Mouse (Mus musculus) kidney, embryonic 15.5 days (tissue): ENCODE results near the gene Amdhd1. TPM values are rescaled to one million over a fixed set of nuclear protein-coding genes. Genes with fewer than 3 reads are reported as not detected.

Experiments
- ATAC-seq: fragments of 200-750 bp; cut with Nextera tagmentation; replicated peaks from 2 replicates; pipeline ENCODE4 v1.8.0; 2017; ENCODE audit warnings: moderate TSS enrichment; ENCODE audit not compliant: low FRiP score
- H3K27ac ChIP-seq: fragments of 300-500 bp; sonication (generic); 2 replicates; pipeline ENCODE4 v1.5.1; 2015; ENCODE audit warnings: mild to moderate bottlenecking, inconsistent platforms
- H3K27me3 ChIP-seq: fragments of 300-500 bp; sonication (generic); 2 replicates; pipeline ENCODE4 v1.6.1; 2015; ENCODE audit warnings: inconsistent platforms
- H3K36me3 ChIP-seq: fragments of 300-500 bp; sonication (generic); 2 replicates; pipeline ENCODE4 v1.6.1; 2015; ENCODE audit warnings: inconsistent platforms
- H3K4me1 ChIP-seq: fragments of 300-500 bp; sonication (generic); 2 replicates; pipeline ENCODE4 v1.6.1; 2015; ENCODE audit warnings: inconsistent platforms
- H3K4me2 ChIP-seq: fragments of 300-500 bp; sonication (generic); 2 replicates; pipeline ENCODE4 v1.6.1; 2015; ENCODE audit warnings: moderate library complexity, mild to moderate bottlenecking, inconsistent platforms
- H3K4me3 ChIP-seq: fragments of 300-500 bp; sonication (generic); replicated peaks from 2 replicates; pipeline ENCODE4 v1.5.1; 2015; ENCODE audit warnings: mild to moderate bottlenecking, inconsistent platforms
- H3K9ac ChIP-seq: fragments of 300-500 bp; sonication (generic); 2 replicates; pipeline ENCODE4 v1.6.1; 2015; ENCODE audit warnings: mild to moderate bottlenecking, inconsistent platforms
- H3K9me3 ChIP-seq: fragments of 300-500 bp; sonication (generic); replicated peaks from 2 replicates; pipeline ENCODE4 v1.6.1; 2016; ENCODE audit warnings: inconsistent platforms
- WGBS: fragments of 180-500 bp; shearing (Covaris S2); methylation state at CpG from one replicate; pipeline ENCODE4 v1.1.7; 2015; ENCODE audit warnings: mixed read lengths; 5-methylcytosine and 5-hydroxymethylcytosine counted together
- polyA plus RNA-seq: library from polyadenylated mRNA; unstranded; fragments of >200 nt; fragmentation: Nextera tagmentation; extraction: Ambion mirVana; gene quantifications from 2 replicates; pipeline ENCODE4 v1.2.1, GENCODE M21; 2015

The Amdhd1 gene
- polyA plus RNA-seq, 1 experiment from 2014 or later = 1.1 TPM

DNA sequence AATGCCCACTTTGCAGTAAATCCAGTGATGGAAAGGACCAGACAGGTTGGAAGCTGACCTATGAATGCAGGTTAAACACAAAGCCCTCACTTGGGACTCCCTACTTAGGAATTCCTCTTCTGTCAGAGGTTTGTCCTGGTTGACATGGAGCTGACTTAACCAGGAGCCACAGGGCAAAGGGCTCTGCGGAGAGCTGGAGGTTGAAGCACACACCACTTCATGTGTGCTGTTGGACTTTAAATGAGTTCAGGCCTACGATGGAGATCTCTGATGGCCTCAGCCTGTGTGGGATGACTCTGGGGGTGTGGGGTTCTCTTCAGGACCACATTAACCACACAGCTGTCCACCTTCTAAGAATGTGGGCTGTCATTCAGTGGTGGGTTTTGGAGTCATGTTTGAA, 1.5 kb downstream of the Amdhd1 start:
- 61% methylated on average over 2 of the region's 2 CpGs for WGBS
- Histone ChIP-seq H3K4me3 (no peak overlapping the region), H3K9me3 (no peaks in the 10 kb centered on the region), H3K4me1 (peaks cover 23% of the 10 kb centered on the region), H3K9ac (no peak overlapping the region), H3K36me3 (no peaks in the 10 kb centered on the region), H3K27ac (0 out of 2 replicates have a peak overlapping the region, but pooled peaks have one; percentile 32), H3K27me3 (peaks cover 27% of the 10 kb centered on the region), H3K4me2 (no peak overlapping the region)
- ATAC-seq = no peak

DNA sequence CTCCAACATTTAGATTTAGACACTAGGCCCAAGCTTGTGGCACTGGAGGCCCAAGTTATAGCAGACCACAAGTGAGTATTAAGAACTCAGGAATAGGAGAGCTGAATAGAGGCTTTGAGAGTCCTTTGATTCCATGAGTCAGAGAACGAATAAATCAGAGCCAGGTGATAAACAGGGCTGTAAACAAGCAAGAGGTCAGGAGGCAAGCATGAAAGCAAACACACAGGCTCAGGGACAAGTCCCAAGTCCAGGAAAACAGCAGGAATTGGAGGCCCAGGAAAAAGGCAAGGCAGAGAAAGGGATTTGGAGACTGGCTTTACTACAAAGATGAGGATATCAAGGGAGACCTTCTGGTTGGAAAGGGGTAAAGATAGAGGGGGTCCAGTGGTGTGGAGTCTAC, 14.5 kb downstream of the Amdhd1 start:
- 75% methylated on average over 1 of the region's 1 CpGs for WGBS
- Histone ChIP-seq H3K9me3 (no peaks in the 10 kb centered on the region), H3K9ac (no peak overlapping the region), H3K27ac (no peak overlapping the region), H3K36me3 (no peaks in the 10 kb centered on the region), H3K27me3 (no peaks in the 10 kb centered on the region), H3K4me2 (no peak overlapping the region), H3K4me3 (no peak overlapping the region), H3K4me1 (no peaks in the 10 kb centered on the region)
- ATAC-seq = no peak

DNA sequence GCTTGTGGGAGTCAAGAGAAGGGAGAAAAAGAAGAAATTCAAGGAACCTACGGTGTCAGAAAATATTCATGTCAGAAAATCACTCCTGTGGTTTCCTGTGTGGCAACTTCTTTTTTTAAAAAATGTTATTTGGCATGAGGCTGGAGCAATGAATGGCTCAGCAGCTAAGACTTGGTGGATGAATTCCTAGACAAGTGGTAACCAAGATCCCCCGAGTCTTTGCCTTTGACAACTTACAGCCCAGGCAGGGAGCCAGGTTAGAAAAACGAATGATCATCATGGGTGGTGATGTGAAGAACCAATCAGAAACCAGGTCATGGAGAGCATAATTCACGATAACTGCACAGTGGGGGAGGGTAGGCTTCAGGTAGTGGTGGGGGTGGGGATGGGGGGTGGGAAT, 18.8 kb downstream of the Amdhd1 start:
- H3K4me1 ChIP-seq = no peaks in the 10 kb centered on the region
- H3K9me3 ChIP-seq = no peaks in the 10 kb centered on the region
- H3K27me3 ChIP-seq = no peaks in the 10 kb centered on the region
- no peak overlapping the region for H3K4me3 ChIP-seq
- no peak for ATAC-seq
- 70% methylated on average over 4 of the region's 4 CpGs for WGBS
- no peak overlapping the region for H3K9ac ChIP-seq
- H3K4me2 ChIP-seq = no peak overlapping the region
- no peaks in the 10 kb centered on the region for H3K36me3 ChIP-seq
- no peak overlapping the region for H3K27ac ChIP-seq

DNA sequence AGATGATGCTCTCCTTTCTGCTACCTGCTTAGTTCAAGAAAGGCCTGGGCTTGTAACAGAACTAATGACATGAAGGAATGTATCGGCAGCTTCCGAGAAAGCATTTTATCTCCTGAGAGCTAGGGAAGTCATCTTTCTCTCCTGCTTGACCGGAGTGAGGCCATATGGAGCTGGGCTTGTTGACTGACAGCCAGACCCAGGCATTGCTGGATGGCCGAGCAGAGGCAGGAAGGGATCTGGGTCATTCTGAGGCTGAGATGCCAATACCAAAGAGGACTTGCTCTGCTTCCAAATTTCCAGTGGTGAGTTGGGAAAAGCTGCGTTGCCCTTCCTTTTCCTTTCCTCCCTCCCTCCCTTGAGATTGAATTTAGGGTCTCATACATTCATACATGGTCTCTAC, 20.1 kb downstream of the Amdhd1 start:
- no peaks in the 10 kb centered on the region for H3K36me3 ChIP-seq
- 79% methylated on average over 5 of the region's 5 CpGs for WGBS
- no peaks in the 10 kb centered on the region for H3K9me3 ChIP-seq
- no peak overlapping the region for H3K9ac ChIP-seq
- H3K4me2 ChIP-seq = no peak overlapping the region
- no peaks in the 10 kb centered on the region for H3K4me1 ChIP-seq
- no peak for ATAC-seq
- H3K27ac ChIP-seq = no peak overlapping the region
- no peaks in the 10 kb centered on the region for H3K27me3 ChIP-seq
- H3K4me3 ChIP-seq = no peak overlapping the region

DNA sequence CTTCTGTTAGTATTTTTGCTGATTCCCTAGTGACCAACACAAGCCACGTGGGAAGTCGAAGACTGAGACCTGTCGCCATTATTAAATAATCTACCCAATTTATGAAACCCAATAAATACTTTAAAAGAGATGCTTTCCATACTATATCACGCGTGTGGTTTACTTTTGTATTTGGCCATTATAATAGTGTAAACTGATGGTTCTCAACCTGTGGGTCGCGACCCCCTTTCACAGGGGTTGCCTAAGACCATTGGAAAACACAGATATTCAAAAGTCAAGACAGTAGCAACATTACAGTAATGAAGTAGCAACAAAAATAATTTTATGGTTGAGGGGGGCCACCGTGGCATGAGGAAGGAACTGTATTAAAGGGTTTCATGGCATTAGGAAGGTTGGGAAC, 20.7 kb downstream of the Amdhd1 start:
- no peak overlapping the region for H3K27ac ChIP-seq
- ATAC-seq = no peak
- no peak overlapping the region for H3K4me2 ChIP-seq
- H3K4me3 ChIP-seq = no peak overlapping the region
- no peaks in the 10 kb centered on the region for H3K36me3 ChIP-seq
- H3K4me1 ChIP-seq = no peaks in the 10 kb centered on the region
- no peak overlapping the region for H3K9ac ChIP-seq
- H3K9me3 ChIP-seq = no peaks in the 10 kb centered on the region
- WGBS = 93% methylated on average over 8 of the region's 8 CpGs
- H3K27me3 ChIP-seq = no peaks in the 10 kb centered on the region

DNA sequence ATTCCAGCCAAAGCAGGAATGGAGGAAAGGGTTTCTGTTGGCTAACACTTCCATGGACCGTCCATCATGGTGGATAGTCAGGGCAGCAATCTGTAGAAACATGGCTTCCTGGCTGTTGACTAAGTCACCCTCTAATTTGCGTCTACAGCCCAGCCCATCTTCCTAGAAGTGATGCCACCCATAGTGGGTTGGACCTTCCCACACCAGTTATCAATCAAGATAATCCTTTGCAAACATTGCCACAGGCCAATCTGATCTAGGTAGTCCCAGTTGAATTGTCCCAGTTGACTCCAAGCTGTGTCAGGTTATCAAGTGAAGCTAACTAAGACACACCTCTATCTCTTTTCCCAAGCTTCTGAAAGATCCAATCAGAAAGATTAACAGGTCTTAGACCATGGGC, 21.2 kb downstream of the Amdhd1 start:
- no peak overlapping the region for H3K4me3 ChIP-seq
- H3K36me3 ChIP-seq = no peaks in the 10 kb centered on the region
- no peaks in the 10 kb centered on the region for H3K4me1 ChIP-seq
- no peak overlapping the region for H3K4me2 ChIP-seq
- no peak overlapping the region for H3K27ac ChIP-seq
- H3K9me3 ChIP-seq = no peaks in the 10 kb centered on the region
- no peaks in the 10 kb centered on the region for H3K27me3 ChIP-seq
- WGBS = 88% methylated on average over 2 of the region's 2 CpGs
- ATAC-seq = no peak
- H3K9ac ChIP-seq = no peak overlapping the region

DNA sequence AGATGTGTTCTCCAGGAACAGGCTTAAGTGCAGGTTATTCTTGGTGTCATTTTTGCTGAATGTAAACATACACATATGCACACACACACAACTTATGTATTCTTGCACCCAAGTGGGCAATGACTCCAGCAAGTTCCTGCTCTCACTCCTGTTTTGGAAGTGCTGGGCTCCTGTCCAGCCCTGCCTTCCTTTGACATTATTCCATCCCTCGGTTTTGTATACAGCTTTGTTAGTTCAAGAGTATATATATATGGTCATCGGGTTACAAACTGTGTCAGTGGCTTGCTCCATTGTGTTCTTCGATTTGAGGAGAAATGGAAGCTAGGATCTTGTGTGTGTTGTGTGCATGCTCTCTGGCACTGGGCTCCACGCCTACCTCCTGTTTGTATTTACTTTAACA, 21.6 kb downstream of the Amdhd1 start:
- H3K9me3 ChIP-seq = no peaks in the 10 kb centered on the region
- H3K4me1 ChIP-seq = no peaks in the 10 kb centered on the region
- no peak overlapping the region for H3K4me2 ChIP-seq
- no peak for ATAC-seq
- WGBS = 84% methylated on average over 4 of the region's 4 CpGs
- no peak overlapping the region for H3K9ac ChIP-seq
- no peak overlapping the region for H3K27ac ChIP-seq
- no peak overlapping the region for H3K4me3 ChIP-seq
- no peaks in the 10 kb centered on the region for H3K27me3 ChIP-seq
- no peaks in the 10 kb centered on the region for H3K36me3 ChIP-seq

DNA sequence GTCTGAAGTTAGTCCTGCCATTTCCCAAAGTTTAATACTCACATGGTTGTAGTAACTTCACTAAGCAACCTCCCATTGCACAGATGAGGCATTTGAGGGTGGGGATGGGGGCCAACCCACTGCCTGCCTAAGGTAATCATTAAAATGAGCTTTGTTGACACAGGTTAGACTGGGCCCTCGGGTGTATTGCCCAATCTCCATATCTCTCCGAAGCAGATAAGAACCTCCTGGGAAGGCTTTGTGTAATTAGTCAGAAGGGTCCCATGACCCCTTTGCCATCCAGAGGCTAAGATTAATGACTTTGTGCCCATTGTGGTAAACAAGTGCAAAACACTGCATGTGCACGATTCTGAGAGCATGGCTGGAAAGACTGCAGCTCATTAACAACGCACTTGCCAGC, 22.1 kb downstream of the Amdhd1 start:
- H3K4me3 ChIP-seq = no peak overlapping the region
- no peak for ATAC-seq
- H3K36me3 ChIP-seq = no peaks in the 10 kb centered on the region
- no peaks in the 10 kb centered on the region for H3K9me3 ChIP-seq
- no peaks in the 10 kb centered on the region for H3K27me3 ChIP-seq
- H3K9ac ChIP-seq = no peak overlapping the region
- H3K4me1 ChIP-seq = no peaks in the 10 kb centered on the region
- no peak overlapping the region for H3K4me2 ChIP-seq
- no peak overlapping the region for H3K27ac ChIP-seq
- WGBS = 67% methylated on average over 4 of the region's 4 CpGs

DNA sequence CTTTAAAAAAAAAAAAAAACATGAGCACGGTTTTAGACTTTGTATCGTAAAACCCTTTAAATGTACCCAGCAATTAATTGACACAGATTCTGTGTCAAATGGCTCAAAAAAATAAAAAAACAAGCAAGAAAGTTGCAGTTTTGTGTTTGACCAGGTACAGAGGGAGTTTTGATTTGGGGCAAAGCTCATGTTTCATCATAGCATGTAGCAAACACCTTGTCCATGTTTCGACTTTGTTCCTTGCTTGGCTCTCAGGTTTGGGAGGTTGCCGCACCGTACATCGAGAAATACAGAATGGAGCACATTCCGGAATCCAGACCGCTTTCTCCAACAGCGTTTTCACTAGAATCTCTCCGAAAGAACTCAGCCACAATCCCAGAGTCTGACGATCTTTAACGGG, 23.9 kb downstream of the Amdhd1 start:
- Histone ChIP-seq H3K4me2 (no peak overlapping the region), H3K27me3 (no peaks in the 10 kb centered on the region), H3K4me1 (no peaks in the 10 kb centered on the region), H3K4me3 (no peak overlapping the region), H3K36me3 (no peaks in the 10 kb centered on the region), H3K9me3 (no peaks in the 10 kb centered on the region), H3K27ac (no peak overlapping the region), H3K9ac (no peak overlapping the region)
- WGBS = 83% methylated on average over 12 of the region's 12 CpGs
- no peak for ATAC-seq

DNA sequence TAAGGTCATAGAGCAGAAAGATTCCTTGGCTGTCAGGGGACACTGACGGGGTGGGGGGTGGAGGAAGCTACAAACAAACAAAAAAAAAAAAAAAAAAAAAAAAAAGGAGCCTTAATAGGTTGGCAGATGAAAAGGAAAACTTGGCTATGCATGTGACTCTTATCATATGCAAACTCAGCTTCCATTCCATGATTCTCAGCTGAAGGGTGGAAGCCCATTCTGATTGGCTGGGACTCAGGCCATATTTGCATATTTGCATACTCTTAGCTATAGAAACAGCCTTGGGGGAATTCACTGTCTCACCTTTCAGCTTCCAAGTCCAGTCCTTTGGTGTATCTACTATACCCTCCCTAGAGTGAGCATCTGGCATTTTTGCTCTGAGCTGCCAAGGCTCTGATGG, 24.4 kb downstream of the Amdhd1 start:
- H3K27me3 ChIP-seq = no peaks in the 10 kb centered on the region
- H3K36me3 ChIP-seq = no peaks in the 10 kb centered on the region
- H3K4me1 ChIP-seq = no peaks in the 10 kb centered on the region
- no peak overlapping the region for H3K4me2 ChIP-seq
- no peaks in the 10 kb centered on the region for H3K9me3 ChIP-seq
- H3K4me3 ChIP-seq = no peak overlapping the region
- H3K27ac ChIP-seq = no peak overlapping the region
- WGBS = 18% methylated on average over 1 of the region's 1 CpGs
- H3K9ac ChIP-seq = no peak overlapping the region
- ATAC-seq = no peak

DNA sequence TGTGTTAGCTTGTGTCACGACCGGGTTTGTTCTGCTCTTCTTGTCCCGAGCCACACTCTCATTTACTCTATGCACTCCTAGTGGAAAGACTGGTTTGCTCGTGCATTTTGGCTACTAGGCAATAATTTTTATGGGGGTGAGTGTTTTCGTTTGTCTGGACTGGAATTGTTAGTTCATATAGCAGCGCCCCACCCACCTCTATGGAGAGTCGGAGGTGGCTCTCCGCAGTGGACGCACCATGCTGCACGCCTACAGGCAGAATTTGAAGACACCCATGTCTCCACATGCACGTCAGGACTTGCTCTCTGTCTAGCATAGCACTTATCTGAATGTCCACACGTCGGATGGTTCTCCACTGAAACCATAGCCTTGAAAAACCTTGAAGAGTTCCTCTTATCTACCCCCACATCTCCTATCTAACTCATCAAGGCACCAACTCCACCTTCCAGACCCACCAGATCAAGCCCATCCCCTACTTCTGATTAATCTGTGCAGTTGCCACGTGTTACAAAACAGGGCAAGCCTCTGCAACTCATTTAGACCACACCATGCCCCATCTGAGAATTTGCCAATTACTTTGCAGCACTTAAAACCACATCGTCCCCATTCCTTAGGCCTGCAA, 30.2 kb downstream of the Amdhd1 start:
- Histone ChIP-seq H3K36me3 (no peaks in the 10 kb centered on the region), H3K4me3 (no peak overlapping the region), H3K9ac (no peak overlapping the region), H3K27me3 (no peaks in the 10 kb centered on the region), H3K27ac (no peak overlapping the region), H3K4me1 (no peaks in the 10 kb centered on the region), H3K9me3 (no peaks in the 10 kb centered on the region), H3K4me2 (no peak overlapping the region)
- WGBS = 82% methylated on average over 15 of the region's 15 CpGs
- ATAC-seq = no peak

DNA sequence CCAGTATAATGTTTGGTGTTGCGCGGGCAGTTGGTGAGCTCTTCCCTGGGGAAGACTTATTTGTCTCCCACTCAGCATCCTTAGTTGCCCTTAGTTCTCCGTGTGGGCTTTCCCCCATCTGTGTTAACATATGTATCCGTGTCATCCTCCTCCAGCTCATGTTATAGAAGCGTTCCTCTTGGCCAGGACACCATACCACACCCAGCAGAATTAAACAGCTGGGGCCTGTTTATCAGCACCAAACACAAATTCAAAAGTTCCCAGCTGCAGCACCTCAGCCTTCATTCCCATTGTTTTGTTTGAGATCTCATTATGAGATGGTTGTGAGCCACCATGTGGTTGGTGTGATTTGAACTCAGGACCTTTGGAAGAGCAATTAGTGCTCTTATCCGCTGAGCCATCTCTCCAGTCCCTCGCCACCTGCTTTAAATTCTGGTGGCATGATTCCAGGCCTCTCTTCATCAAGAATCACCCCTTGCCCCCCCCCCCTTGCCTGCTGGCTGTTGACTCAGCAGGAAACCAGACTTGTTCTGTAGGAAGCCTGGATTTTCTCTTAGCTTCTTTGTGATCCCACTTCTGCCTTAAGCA, 31.4 kb downstream of the Amdhd1 start:
- no peak overlapping the region for H3K4me3 ChIP-seq
- H3K4me2 ChIP-seq = no peak overlapping the region
- H3K4me1 ChIP-seq = no peaks in the 10 kb centered on the region
- no peak overlapping the region for H3K9ac ChIP-seq
- H3K36me3 ChIP-seq = no peaks in the 10 kb centered on the region
- WGBS = 80% methylated on average over 7 of the region's 7 CpGs
- no peak for ATAC-seq
- H3K9me3 ChIP-seq = no peaks in the 10 kb centered on the region
- no peak overlapping the region for H3K27ac ChIP-seq
- H3K27me3 ChIP-seq = no peaks in the 10 kb centered on the region

DNA sequence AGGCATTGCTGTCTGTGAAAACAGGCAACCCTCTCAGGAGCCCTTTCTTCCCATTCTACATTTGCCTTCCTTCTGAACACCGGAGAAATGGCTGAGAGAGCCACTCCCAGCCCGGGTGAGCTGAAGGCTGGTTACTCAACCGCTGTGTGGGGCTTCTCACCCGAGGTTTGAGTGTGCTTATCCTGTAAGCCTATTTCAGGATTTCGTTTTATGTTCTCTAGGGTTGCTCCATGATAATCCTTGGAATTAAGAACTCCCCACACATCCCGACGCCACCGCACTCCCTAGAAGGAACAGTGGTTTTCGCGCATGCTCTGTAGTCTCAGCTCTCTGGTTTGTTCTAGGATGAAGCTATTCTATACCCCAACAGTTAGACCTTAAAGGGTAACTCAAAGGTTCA, 38.5 kb downstream of the Amdhd1 start:
- 72% methylated on average over 10 of the region's 10 CpGs for WGBS
- no peaks in the 10 kb centered on the region for H3K9me3 ChIP-seq
- H3K27me3 ChIP-seq = no peaks in the 10 kb centered on the region
- H3K27ac ChIP-seq = no peak overlapping the region
- H3K4me1 ChIP-seq = peaks cover 7% of the 10 kb centered on the region
- H3K4me2 ChIP-seq = 0 out of 2 replicates have a peak overlapping the region, but pooled peaks have one; percentile 32
- H3K4me3 ChIP-seq = no peak overlapping the region
- H3K36me3 ChIP-seq = no peaks in the 10 kb centered on the region
- no peak overlapping the region for H3K9ac ChIP-seq
- no peak for ATAC-seq
